Mouse (Mus musculus): ENCODE measurements around the gene Ahdc1. TPM values are rescaled to one million over a fixed set of nuclear protein-coding genes. Genes with fewer than 3 reads are reported as not detected.
A peak's percentile ranks its signal among the peaks of the same experiment; 100 is the strongest.
"Not testable (repeated sequence)": the region's sequence is repeated elsewhere in the genome, so short reads cannot be mapped to it uniquely, and the experiment has no call there.

Ahdc1 gene
- total RNA-seq, 2 experiments from 2014 or later, result 36.3 to 38.5 TPM

- no peak for DNase-seq
These were observed 67.9 kb downstream of the Ahdc1 start for GRCm38 (mm10) chr4:133078947-133079346.

GRCm38 (mm10) chr4:133079416-133080113 is 68.5 kb downstream of the Ahdc1 start:
- no peak for DNase-seq

GRCm38 (mm10) chr4:133080862-133081261 is 69.8 kb downstream of the Ahdc1 start:
- DNase-seq, result no peak

GRCm38 (mm10) chr4:133082216-133082773 is 71.2 kb downstream of the Ahdc1 start:
- no peak for DNase-seq

- peak; percentile 85 to 90 for DNase-seq
These were observed 73.2 kb downstream of the Ahdc1 start for GRCm38 (mm10) chr4:133083991-133084861.

DNA sequence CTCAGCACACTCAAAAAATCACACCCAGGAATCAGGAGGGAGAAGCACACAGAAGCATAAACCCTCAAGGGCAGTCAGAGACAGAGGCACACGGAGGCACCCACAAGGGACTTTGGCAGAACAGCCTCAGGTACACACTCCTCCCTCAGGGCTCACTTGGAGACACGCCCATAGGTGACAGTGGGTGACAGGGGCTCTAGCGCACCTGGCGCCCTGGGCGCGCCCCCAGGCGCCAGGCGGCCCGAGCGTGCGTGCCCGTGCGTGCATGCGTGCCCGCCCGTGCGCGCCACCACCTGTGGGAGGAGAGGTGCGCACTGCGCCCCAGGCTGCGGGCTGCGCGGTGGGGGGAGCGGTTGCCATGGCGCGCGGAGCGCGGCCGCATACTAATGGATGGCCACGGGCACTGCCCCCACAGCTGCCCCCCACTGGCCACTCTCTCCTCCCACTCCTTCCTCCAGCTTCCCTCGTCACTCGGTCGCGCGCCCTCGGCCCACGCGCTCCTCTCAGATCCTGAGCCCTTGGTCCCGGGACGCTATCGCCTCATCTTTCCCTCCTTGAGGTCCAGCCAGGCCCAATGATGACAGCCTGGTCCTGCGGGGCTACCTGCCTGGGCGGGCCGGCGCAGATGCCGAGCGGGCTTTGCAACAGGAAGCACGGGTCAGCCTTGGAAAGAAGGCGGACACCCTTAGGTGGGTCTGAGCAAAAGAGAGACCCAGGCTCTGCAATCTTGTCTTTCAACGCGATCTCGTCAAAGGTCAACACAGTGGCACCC is 74.1 kb downstream of the Ahdc1 start:
- DNase-seq, result peak in 1 of 2 experiments; percentile 58

GRCm38 (mm10) chr4:133085783-133086342 is 74.8 kb downstream of the Ahdc1 start:
- peak; percentile 53 to 54 for DNase-seq

- DNase-seq, result no peak
These were observed 76.2 kb downstream of the Ahdc1 start for GRCm38 (mm10) chr4:133087177-133087714.

DNA sequence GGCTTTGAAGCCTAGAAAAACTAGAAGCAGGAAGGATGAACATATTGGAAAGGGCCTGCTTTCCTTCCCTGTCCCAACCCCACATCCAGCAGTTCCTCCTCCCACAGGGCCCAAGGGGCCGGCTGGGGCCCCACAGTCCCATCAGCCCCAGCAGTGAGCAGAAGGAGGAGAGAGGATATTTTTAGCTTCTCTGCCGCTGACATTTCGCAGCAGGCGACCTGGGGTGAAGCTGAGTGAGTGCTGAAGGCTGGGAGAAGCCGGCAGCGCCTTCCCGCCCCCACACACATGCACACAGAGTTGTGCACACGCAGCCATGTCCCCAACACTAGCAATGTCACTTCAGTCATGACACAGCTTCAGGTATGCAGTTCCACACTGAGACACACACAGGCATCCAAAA is 76.8 kb downstream of the Ahdc1 start:
- DNase-seq, result peak; percentile 79 to 88

DNA sequence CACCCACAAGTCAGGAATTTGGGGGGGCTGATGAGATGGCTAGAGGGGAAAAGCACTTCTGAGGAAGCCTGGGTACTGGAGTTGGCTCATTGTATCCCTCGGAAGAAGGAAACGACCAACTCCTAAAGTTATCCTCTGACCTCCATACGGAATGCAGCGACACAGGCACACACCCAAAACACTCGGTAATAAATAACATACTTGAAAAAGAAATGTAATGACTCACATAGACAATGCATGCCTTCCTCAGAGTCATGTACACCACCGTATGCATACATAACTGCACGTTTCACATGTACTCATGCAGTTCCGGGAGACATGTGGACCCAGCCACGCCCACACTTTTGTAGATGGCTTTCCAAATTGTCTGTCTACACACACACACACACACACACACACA is 78.3 kb downstream of the Ahdc1 start:
- DNase-seq, result no peak

- DNase-seq, result no peak
These were observed 78.7 kb downstream of the Ahdc1 start for GRCm38 (mm10) chr4:133089802-133090201.

- peak in 1 of 2 experiments; percentile 50 for DNase-seq
These were observed 79.2 kb downstream of the Ahdc1 start for GRCm38 (mm10) chr4:133090276-133090719.

DNA sequence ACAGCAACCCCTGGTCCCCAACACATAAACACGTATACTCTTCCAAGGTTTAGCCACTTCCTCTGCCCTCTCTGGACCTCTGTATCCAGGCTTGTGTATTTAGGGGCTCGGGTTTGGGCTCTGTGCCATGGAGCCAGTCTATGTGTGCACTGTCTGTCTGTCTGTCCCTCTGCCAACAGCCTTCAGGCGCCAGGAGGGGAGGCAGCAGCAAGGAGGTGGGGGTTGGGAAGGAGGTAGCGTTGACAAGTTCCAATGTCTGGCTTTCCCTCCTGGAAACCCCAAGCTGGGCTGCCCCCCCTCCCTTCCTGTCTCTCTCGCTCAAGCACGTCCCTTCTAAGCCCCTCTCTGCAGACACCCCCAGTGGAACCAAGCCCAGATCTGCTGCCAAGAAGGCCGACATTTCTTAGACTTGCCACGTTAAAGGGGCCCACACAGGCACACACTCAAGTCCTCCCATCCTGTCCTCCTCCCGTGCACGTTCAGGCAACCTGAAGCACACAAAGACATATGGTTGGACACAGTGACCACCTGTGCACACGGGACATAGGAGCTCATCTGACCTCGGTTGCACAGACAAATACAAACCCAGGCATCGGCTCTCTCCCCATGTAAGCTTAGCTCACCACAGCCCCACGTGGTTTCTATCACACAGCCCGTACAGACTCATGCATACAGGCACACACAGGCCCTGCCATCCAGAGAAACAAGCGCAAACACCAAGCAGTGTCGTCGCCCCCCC is 79.8 kb downstream of the Ahdc1 start:
- peak; percentile 57 to 65 for DNase-seq

- no peak for DNase-seq
These were observed 80.4 kb downstream of the Ahdc1 start for GRCm38 (mm10) chr4:133091459-133091785.

- DNase-seq, result peak; percentile 65 to 75
These were observed 81.4 kb downstream of the Ahdc1 start for GRCm38 (mm10) chr4:133092453-133092901.

- DNase-seq, result no peak
These were observed 82.0 kb downstream of the Ahdc1 start for GRCm38 (mm10) chr4:133093056-133093455.

DNA sequence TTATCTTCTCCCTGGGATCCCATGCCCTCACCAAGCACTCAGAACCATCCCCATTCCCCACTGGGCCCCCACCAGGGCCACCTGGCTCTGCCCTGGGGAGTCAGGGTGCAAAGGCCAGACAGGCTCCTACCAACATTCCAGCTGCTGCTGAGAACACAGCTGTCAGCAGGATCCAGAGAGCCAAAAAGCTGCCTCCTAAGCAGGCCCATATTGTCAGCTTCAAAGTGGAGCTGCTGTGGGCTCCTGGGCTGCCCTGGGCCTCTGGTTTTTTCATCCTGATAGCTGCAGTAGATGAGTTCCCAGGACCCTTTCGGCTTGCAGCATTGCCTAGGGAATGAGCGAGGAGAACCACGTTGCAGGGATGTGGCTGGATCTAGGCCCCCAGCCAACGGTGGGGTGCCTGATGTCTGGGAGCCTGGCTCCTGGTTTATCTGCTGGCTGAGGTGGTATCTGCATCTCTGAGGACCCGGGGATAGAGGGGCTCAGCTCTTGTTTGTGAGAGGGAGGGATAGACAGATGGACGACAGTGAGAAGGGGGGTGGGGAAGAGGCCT is 82.5 kb downstream of the Ahdc1 start:
- peak; percentile 61 to 68 for DNase-seq

DNA sequence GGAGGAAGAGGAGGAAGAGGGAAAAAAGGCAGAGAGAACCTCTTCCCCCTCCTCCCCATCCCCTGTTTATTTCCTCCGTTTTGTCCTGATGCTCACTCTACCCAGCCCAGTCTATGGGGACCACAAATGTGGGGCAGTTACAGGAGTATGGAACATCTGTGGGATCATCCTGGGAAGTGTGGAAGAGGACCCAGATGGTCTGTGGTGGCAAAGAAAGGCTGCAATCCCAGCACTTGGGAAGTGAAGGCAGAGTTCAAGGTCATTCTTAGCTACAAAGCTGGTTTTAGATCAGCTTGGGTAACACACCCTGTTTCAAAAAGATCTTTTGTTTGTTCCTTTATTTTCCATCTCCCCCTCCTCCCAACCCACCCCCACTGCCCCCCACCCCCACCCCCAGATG is 83.2 kb downstream of the Ahdc1 start:
- DNase-seq, result no peak

- peak; percentile 81 to 88 for DNase-seq
These were observed 84.1 kb downstream of the Ahdc1 start for GRCm38 (mm10) chr4:133094936-133095733.

GRCm38 (mm10) chr4:133095734-133096065 is 84.6 kb downstream of the Ahdc1 start:
- not testable (repeated sequence) for DNase-seq

Measured in heart, adult 18-20 months (tissue).